Mouse (Mus musculus) heart, postnatal 0 days (tissue): ENCODE measurements at regions not wholly inside any gene's neighbourhood (a gene's known extent, or its start where the extent isn't known, plus 50 kb on each side); places are given as distances from the start of the nearest gene placed in this dataset.

Experiments
- ATAC-seq: fragments of 200-750 bp; cut with Nextera tagmentation; 2 replicates; pipeline ENCODE4 v1.8.0; 2017; ENCODE audit warnings: low read depth, moderate number of reproducible peaks, moderate library complexity; ENCODE audit not compliant: insufficient read depth
- DNase-seq: peaks from one replicate; pipeline ENCODE4 v3.0.0-alpha.2; 2016; ENCODE audit warnings: low spot score
- H3K27ac ChIP-seq: fragments of 300-500 bp; sonication (generic); 2 replicates; pipeline ENCODE4 v1.5.1; 2014; ENCODE audit warnings: low read depth, mild to moderate bottlenecking
- H3K27me3 ChIP-seq: fragments of 300-500 bp; sonication (generic); 2 replicates; pipeline ENCODE4 v1.6.1; 2014; ENCODE audit warnings: low read length, mixed read lengths; ENCODE audit not compliant: control insufficient read depth, insufficient read depth
- H3K36me3 ChIP-seq: fragments of 300-500 bp; sonication (generic); replicated peaks from 2 replicates; pipeline ENCODE4 v1.6.1; 2014; ENCODE audit warnings: low read length, mixed read lengths; ENCODE audit not compliant: control insufficient read depth, insufficient read depth
- H3K4me1 ChIP-seq: fragments of 300-500 bp; sonication (generic); 2 replicates; pipeline ENCODE4 v1.6.1; 2014; ENCODE audit warnings: antibody characterized with exemption; ENCODE audit not compliant: control insufficient read depth, insufficient read depth
- H3K4me2 ChIP-seq: fragments of 300-500 bp; sonication (generic); 2 replicates; pipeline ENCODE4 v1.6.1; 2014; ENCODE audit warnings: low read depth, mild to moderate bottlenecking, low read length, moderate library complexity
- H3K4me3 ChIP-seq: fragments of 300-500 bp; sonication (generic); 2 replicates; pipeline ENCODE4 v1.5.1; 2014; ENCODE audit warnings: low read depth, low read length
- H3K9ac ChIP-seq: fragments of 300-500 bp; sonication (generic); replicated peaks from 2 replicates; pipeline ENCODE4 v1.6.1; 2014; ENCODE audit warnings: low read depth, low read length, mixed read lengths
- H3K9me3 ChIP-seq: fragments of 300-500 bp; sonication (generic); replicated peaks from 2 replicates; pipeline ENCODE4 v1.6.1; 2016; ENCODE audit warnings: low read length; ENCODE audit not compliant: control insufficient read depth
- CTCF ChIP-seq: IDR thresholded peaks from 2 replicates; pipeline ENCODE4 v1.5.1; 2016; ENCODE audit warnings: antibody characterized with exemption, control low read depth, low read depth
- EP300 ChIP-seq: IDR thresholded peaks from 2 replicates; pipeline ENCODE4 v1.6.1; 2016; ENCODE audit warnings: antibody characterized with exemption, low read depth
- WGBS: fragments of 180-500 bp; shearing (Covaris S2); extraction: QIAGEN DNeasy Blood & Tissue Kit; methylation state at CpG from one replicate; pipeline ENCODE4 v1.1.7; 2014; 5-methylcytosine and 5-hydroxymethylcytosine counted together

DNA sequence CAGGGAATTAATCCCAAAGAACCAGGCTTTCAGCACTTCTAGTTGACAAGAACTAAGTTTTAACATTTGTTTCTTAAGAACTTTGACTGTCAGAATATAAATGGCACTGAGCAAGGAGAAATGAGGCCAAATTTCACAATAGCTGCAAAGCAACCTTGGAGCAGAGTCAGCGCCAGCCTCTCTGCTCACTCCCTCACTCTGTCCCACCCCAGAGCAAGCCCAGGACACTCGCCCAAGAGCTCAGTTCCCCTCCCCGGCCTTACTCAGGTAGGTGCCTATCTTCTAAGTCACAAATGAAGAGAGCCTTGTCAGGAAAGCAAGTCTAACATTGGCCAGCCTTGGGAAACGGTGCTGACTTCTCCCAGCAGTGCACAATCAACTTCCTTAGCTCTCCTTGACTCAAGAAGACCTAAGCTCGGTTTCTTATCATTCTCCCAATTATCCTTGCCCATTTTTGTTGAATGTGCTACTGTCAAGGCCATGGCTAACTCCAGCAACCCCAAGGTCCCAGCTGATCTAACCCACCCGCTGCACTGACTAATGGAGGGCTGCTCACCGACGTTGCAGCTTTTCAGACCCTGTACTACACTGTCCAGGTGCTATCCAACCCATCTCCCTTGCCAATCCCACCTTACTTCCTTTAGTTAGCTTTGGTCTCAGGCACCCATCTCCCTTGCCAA, 219.5 kb upstream of the Klf14 start:
- Histone ChIP-seq H3K9me3 (no peaks in the 10 kb centered on the region), H3K4me3 (no peak overlapping the region), H3K9ac (no peak overlapping the region), H3K4me1 (no peaks in the 10 kb centered on the region), H3K36me3 (no peaks in the 10 kb centered on the region), H3K27ac (no peak overlapping the region), H3K4me2 (no peak overlapping the region), H3K27me3 (no peaks in the 10 kb centered on the region)
- no peak for DNase-seq
- 72% methylated on average over 8 of the region's 8 CpGs for WGBS
- ATAC-seq = no peak
- TF ChIP-seq EP300 = no peak
- no peak for TF ChIP-seq CTCF

DNA sequence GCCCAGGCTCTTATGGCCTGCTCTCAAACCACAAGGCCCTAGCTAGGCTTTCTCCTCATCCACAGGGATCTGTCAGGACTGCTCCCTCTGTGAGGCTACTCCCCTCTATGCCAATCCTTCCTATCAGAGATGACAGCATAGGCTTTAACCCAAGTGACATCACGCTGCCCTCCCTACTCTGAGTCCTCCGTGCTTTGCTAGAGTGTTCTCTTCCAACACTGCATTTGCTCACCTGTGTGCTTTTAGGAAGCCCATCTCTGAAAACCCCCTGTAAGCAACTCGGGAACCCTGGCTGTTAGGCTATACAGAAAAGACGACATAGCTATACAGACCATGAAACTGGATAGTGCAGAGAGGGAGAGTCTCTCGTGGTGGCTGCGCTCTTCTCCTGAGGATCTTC, 216.3 kb upstream of the Mkln1 start:
- DNase-seq = no peak
- H3K4me2 ChIP-seq = no peak overlapping the region
- no peak overlapping the region for H3K4me3 ChIP-seq
- no peak overlapping the region for H3K27ac ChIP-seq
- no peaks in the 10 kb centered on the region for H3K9me3 ChIP-seq
- TF ChIP-seq EP300 (no peak), CTCF (no peak)
- H3K4me1 ChIP-seq = no peaks in the 10 kb centered on the region
- H3K36me3 ChIP-seq = no peaks in the 10 kb centered on the region
- ATAC-seq = no peak
- H3K9ac ChIP-seq = no peak overlapping the region
- no peaks in the 10 kb centered on the region for H3K27me3 ChIP-seq
- WGBS = 79% methylated on average over 6 of the region's 6 CpGs

DNA sequence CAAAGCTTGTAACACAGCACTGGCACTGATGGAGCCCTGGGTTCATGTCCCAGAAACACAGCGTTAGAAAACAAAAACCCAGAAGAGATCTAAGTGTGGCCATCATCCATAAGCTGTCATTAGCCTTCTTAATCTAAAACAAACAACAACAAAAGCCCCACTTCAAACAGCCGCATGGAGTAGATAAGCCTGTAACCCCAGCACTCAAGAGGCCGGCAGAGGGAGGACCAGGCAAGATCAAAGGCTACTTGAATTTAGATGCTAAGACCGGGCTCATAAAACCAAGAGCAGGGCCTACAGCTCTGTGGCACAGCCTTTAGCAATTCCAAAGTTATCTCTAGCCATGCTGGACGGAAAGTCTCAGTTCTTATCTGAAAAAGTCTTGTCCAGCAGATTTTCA, 215.4 kb upstream of the Mkln1 start:
- TF ChIP-seq CTCF (no peak), EP300 (no peak)
- Histone ChIP-seq H3K4me1 (no peaks in the 10 kb centered on the region), H3K9ac (no peak overlapping the region), H3K4me3 (no peak overlapping the region), H3K9me3 (no peaks in the 10 kb centered on the region), H3K27ac (no peak overlapping the region), H3K4me2 (no peak overlapping the region), H3K27me3 (no peaks in the 10 kb centered on the region), H3K36me3 (no peaks in the 10 kb centered on the region)
- ATAC-seq = no peak
- DNase-seq = no peak
- 33% methylated on average over 5 of the region's 5 CpGs for WGBS

DNA sequence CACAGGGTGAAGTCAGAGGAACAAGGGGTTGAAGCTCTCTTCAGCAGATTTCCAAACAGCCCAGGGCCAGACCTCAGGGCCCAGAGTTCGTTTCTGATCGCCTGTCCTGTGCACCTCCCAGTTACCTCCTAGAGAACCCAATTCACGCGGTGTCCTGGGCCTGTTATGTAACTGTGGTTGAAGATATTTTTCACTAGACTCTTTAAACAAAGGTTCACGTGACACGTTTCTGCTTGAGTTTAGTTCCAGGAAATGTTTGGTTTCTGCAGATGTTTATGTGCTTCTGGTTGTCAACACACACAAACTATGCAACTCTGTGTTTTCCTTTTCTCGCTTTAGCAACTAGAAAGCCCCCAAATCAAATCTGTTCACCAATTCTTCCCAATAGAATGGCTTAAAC, 214.0 kb upstream of the Mkln1 start:
- Histone ChIP-seq H3K4me1 (no peaks in the 10 kb centered on the region), H3K27ac (no peak overlapping the region), H3K36me3 (no peaks in the 10 kb centered on the region), H3K4me2 (no peak overlapping the region), H3K27me3 (no peaks in the 10 kb centered on the region), H3K9me3 (no peaks in the 10 kb centered on the region), H3K9ac (no peak overlapping the region), H3K4me3 (no peak overlapping the region)
- TF ChIP-seq CTCF = no peak
- no peak for TF ChIP-seq EP300
- WGBS = 80% methylated on average over 7 of the region's 7 CpGs
- ATAC-seq = no peak
- DNase-seq = no peak

DNA sequence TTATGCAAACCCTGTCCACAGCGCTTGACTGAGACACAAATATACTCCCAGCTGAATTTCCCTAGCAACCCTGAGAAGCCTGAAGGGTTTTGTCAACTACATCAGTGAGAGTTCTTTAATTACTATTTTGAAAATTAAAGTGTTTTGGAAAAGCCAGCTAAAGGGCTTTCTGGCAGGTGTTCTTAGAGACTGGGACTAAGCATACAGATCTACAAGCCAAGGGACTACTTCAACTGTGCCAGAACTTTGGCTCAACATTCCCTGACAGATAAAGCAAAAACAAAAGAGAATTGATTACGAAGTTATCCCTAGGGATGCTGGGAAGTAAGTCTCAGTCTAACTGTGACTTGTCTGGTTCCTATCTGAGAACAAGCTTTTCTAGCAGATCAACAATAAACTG, 213.4 kb upstream of the Mkln1 start:
- Histone ChIP-seq H3K9me3 (no peaks in the 10 kb centered on the region), H3K27me3 (no peaks in the 10 kb centered on the region), H3K9ac (no peak overlapping the region), H3K4me3 (no peak overlapping the region), H3K4me2 (no peak overlapping the region), H3K36me3 (no peaks in the 10 kb centered on the region), H3K4me1 (no peaks in the 10 kb centered on the region), H3K27ac (no peak overlapping the region)
- ATAC-seq (no peak), DNase-seq (no peak)
- TF ChIP-seq EP300 (no peak), CTCF (no peak)
- WGBS = 68% methylated on average over 2 of the region's 2 CpGs

DNA sequence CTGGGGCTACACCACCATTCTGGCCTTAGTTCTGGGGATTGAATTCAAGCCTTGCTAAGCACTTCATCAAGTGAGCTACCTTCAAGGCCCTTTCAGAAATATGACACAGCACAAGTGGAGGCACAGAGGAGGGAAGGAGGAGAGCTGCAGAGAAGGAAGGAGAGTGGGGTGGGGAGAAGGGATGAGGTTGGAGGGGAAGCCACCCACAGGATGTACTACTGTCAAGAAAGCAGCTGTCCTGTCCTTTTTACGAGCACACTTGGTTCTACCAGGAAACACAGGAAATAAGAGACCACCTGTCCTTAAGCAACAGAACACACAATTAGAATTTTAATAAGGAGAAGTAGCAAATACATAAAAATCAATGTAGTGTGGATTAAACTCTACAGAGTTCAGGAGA, 210.5 kb upstream of the Mkln1 start:
- Histone ChIP-seq H3K4me1 (peaks cover 5% of the 10 kb centered on the region), H3K4me3 (no peak overlapping the region), H3K4me2 (no peak overlapping the region), H3K27me3 (no peaks in the 10 kb centered on the region), H3K9me3 (no peaks in the 10 kb centered on the region), H3K27ac (no peak overlapping the region), H3K36me3 (no peaks in the 10 kb centered on the region), H3K9ac (no peak overlapping the region)
- ATAC-seq (no peak), DNase-seq (no peak)
- no peak for TF ChIP-seq EP300
- TF ChIP-seq CTCF = no peak
- 64% methylated on average over 1 of the region's 1 CpGs for WGBS
